Mouse (Mus musculus) heart, embryonic 15.5 days (tissue): ENCODE data around the gene Ror1. TPM values are rescaled to one million over a fixed set of nuclear protein-coding genes. Genes with fewer than 3 reads are reported as not detected.

ENCODE experiments used
- ATAC-seq: fragments of 200-750 bp; cut with Nextera tagmentation; replicated peaks from 2 replicates; pipeline ENCODE4 v1.8.0; 2017; ENCODE audit warnings: low read depth, moderate TSS enrichment; ENCODE audit not compliant: insufficient number of reproducible peaks, insufficient read depth, low FRiP score
- H3K27ac ChIP-seq: fragments of 300-500 bp; sonication (generic); 2 replicates; pipeline ENCODE4 v1.5.1; 2015; ENCODE audit warnings: mild to moderate bottlenecking, inconsistent platforms
- H3K27me3 ChIP-seq: fragments of 300-500 bp; sonication (generic); 2 replicates; pipeline ENCODE4 v1.6.1; 2015; ENCODE audit warnings: inconsistent platforms
- H3K36me3 ChIP-seq: fragments of 300-500 bp; sonication (generic); 2 replicates; pipeline ENCODE4 v1.6.1; 2015; ENCODE audit warnings: mild to moderate bottlenecking, inconsistent platforms
- H3K4me1 ChIP-seq: fragments of 300-500 bp; sonication (generic); replicated peaks from 2 replicates; pipeline ENCODE4 v1.6.1; 2015; ENCODE audit warnings: inconsistent platforms
- H3K4me2 ChIP-seq: fragments of 300-500 bp; sonication (generic); 2 replicates; pipeline ENCODE4 v1.6.1; 2015; ENCODE audit warnings: inconsistent platforms, mild to moderate bottlenecking, moderate library complexity
- H3K4me3 ChIP-seq: fragments of 300-500 bp; sonication (generic); 2 replicates; pipeline ENCODE4 v1.5.1; 2015; ENCODE audit warnings: mild to moderate bottlenecking, inconsistent platforms
- H3K9ac ChIP-seq: fragments of 300-500 bp; sonication (generic); 2 replicates; pipeline ENCODE4 v1.6.1; 2015; ENCODE audit warnings: mild to moderate bottlenecking, inconsistent platforms
- H3K9me3 ChIP-seq: fragments of 300-500 bp; sonication (generic); replicated peaks from 2 replicates; pipeline ENCODE4 v1.6.1; 2016; ENCODE audit warnings: inconsistent platforms
- whole genome bisulfite sequencing: fragments of 180-500 bp; shearing (Covaris S2); methylation state at CpG from one replicate; pipeline ENCODE4 v1.1.7; 2015; ENCODE audit warnings: mixed read lengths; 5-methylcytosine and 5-hydroxymethylcytosine counted together
- polyA plus RNA-seq: library from polyadenylated mRNA; unstranded; fragments of >200 nt; fragmentation: Nextera tagmentation; extraction: Ambion mirVana; gene quantifications from 2 replicates; pipeline ENCODE4 v1.2.1, GENCODE M21; 2015

Ror1 gene
- polyA plus RNA-seq, 1 experiment from 2014 or later, result 12.9 TPM

DNA sequence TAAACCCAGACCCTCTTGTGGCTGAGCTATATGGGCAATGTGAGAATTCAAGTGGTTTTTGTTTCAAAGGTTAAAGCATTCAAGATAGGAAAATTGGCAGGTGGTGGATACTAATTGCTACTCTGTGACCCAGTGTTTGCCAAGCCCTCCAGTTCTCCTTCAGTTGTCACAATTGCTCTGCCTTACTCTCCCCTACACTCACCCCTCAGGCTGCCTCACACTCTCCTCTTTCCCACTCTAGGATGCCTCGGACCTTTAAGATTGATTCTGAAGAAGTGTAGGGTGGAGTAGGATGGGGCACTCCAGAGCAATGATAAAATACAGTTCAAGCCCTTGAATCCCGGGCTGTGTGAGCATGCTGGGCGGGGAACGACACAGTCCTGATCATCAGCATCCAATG is 278.2 kb downstream of the Ror1 start:
- peaks cover 37% of the 10 kb centered on the region for H3K4me1 ChIP-seq
- no peak for ATAC-seq
- H3K4me3 ChIP-seq, result no peak overlapping the region
- H3K4me2 ChIP-seq, result no peak overlapping the region
- no peaks in the 10 kb centered on the region for H3K27me3 ChIP-seq
- H3K9me3 ChIP-seq, result no peaks in the 10 kb centered on the region
- no peak overlapping the region for H3K27ac ChIP-seq
- H3K36me3 ChIP-seq, result no peaks in the 10 kb centered on the region
- no peak overlapping the region for H3K9ac ChIP-seq
- 53% methylated on average over 4 of the region's 4 CpGs for WGBS

GRCm38 (mm10) chr4:100375286-100375685 is 279.7 kb downstream of the Ror1 start:
- no peaks in the 10 kb centered on the region for H3K36me3 ChIP-seq
- H3K27ac ChIP-seq, result no peak overlapping the region
- no peaks in the 10 kb centered on the region for H3K27me3 ChIP-seq
- H3K4me1 ChIP-seq, result peaks cover 40% of the 10 kb centered on the region
- no peaks in the 10 kb centered on the region for H3K9me3 ChIP-seq
- H3K4me2 ChIP-seq, result no peak overlapping the region
- H3K4me3 ChIP-seq, result no peak overlapping the region
- 93% methylated on average over 5 of the region's 5 CpGs for WGBS
- H3K9ac ChIP-seq, result no peak overlapping the region
- ATAC-seq, result no peak

GRCm38 (mm10) chr4:100376163-100376562 is 280.6 kb downstream of the Ror1 start:
- Histone ChIP-seq H3K9ac (no peak overlapping the region), H3K27ac (no peak overlapping the region), H3K9me3 (no peaks in the 10 kb centered on the region), H3K27me3 (no peaks in the 10 kb centered on the region), H3K36me3 (no peaks in the 10 kb centered on the region), H3K4me2 (no peak overlapping the region), H3K4me3 (no peak overlapping the region), H3K4me1 (peaks cover 40% of the 10 kb centered on the region)
- no peak for ATAC-seq
- WGBS, result 58% methylated on average over 6 of the region's 6 CpGs

DNA sequence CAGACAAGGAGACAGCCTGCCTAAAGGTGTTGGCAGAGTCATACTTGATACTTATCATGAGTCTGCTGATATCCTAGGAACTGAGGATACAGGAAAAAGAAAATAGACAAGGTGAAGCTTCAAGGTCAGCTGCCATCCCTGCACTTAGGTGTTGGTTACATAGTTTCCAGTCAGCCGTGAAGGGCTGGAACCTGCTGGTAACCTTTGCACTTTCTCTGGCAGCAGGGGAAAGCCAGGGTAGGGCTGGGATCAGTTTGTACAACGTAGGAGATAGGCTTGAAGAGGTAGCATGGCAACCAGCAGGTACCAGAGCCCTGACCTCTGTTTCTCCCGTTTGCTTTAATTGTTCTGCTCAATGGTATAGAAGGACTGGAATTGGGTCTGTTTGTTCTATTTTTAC is 281.6 kb downstream of the Ror1 start:
- Histone ChIP-seq H3K9ac (no peak overlapping the region), H3K4me2 (no peak overlapping the region), H3K4me1 (peaks cover 43% of the 10 kb centered on the region), H3K4me3 (no peak overlapping the region), H3K27me3 (no peaks in the 10 kb centered on the region), H3K36me3 (no peaks in the 10 kb centered on the region), H3K27ac (0 out of 2 replicates have a peak overlapping the region, but pooled peaks have one; percentile 59), H3K9me3 (no peaks in the 10 kb centered on the region)
- 56% methylated on average over 3 of the region's 3 CpGs for WGBS
- no peak for ATAC-seq

DNA sequence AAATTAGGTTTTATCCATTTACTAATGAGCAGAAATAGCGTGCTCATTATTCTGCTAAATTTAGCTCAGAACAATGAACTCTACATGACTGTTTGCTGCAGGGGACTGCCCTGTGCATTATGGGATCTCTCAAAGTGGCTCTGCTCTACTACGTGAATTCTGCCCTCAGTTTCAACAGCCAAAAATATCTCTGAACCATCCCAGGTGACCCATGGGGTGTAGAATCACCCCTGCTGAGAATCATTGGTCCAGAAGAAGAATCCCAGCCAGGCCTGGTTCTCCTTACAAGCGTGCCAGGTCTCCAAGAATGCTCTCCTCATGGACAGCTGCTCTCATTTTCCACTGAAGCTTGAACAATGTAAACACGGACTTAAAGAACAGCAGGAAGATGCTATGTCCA is 282.4 kb downstream of the Ror1 start:
- Histone ChIP-seq H3K4me1 (peaks cover 46% of the 10 kb centered on the region), H3K4me3 (no peak overlapping the region), H3K4me2 (no peak overlapping the region), H3K36me3 (no peaks in the 10 kb centered on the region), H3K9me3 (no peaks in the 10 kb centered on the region), H3K27me3 (no peaks in the 10 kb centered on the region), H3K9ac (no peak overlapping the region), H3K27ac (peak overlapping the region; percentile 59)
- 63% methylated on average over 4 of the region's 4 CpGs for WGBS
- no peak; the same call in 1 of the 2 replicates for ATAC-seq

DNA sequence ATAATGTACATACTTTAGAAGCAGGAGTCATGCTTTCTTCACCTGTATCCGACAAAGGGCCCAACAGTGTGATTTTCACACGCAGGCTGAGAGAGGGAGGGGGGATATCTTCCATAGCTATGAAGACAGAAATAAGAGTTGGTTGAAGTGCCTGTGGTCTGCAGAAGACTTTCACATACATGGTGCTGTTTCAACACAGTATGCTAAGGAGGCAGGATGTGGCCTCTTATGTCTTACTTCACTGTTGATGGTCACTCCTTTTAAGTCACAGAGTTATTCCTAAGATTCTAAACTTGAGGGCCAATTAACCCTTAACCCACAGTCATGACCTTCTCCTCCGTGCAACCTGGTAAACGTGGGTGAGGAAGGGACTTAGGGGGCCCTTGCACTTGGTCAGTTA is 286.2 kb downstream of the Ror1 start:
- Histone ChIP-seq H3K9ac (no peak overlapping the region), H3K9me3 (no peaks in the 10 kb centered on the region), H3K4me1 (peaks cover 33% of the 10 kb centered on the region), H3K4me2 (no peak overlapping the region), H3K27ac (no peak overlapping the region), H3K36me3 (no peaks in the 10 kb centered on the region), H3K4me3 (no peak overlapping the region), H3K27me3 (no peaks in the 10 kb centered on the region)
- WGBS, result 80% methylated on average over 4 of the region's 4 CpGs
- no peak for ATAC-seq

DNA sequence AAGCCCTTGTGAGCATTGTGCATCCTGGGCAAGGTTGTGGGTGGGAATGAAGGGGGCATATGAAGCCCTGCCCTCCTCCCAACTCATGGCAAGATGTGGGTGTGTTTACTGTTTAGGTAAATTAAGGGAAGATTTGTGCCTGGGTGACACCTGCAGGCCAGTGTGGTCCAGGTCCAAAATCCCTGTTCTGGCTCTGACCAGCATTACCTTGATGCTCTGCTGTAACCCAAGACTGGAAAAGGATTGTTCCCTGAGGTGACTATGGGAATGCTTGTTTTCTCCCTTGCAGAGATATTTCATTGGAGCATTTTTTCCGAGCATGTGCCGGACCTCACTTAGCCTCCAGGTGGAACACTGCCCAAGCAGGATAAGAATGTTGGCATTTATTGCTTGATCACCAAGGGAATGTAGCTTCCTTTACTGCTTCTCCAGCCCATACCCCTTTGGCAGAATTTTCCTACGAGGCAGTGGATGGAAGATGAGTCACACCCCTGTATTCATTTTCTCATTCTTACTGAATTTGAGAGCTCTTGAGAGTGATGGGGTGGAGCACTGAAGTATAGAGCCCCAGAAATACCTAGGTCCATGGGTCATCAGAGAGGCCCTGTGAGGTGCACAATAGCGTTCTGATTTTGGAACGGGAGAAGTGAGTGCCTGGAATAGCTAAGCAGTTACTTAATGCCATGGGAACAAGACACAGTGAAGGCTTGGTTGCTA is 290.8 kb downstream of the Ror1 start:
- H3K27ac ChIP-seq, result no peak overlapping the region
- ATAC-seq, result no peak
- H3K4me1 ChIP-seq, result peaks cover 11% of the 10 kb centered on the region
- H3K9ac ChIP-seq, result no peak overlapping the region
- 41% methylated on average over 5 of the region's 5 CpGs for WGBS
- H3K4me3 ChIP-seq, result no peak overlapping the region
- no peaks in the 10 kb centered on the region for H3K9me3 ChIP-seq
- H3K36me3 ChIP-seq, result no peaks in the 10 kb centered on the region
- no peaks in the 10 kb centered on the region for H3K27me3 ChIP-seq
- no peak overlapping the region for H3K4me2 ChIP-seq

GRCm38 (mm10) chr4:100390436-100390835 is 294.8 kb downstream of the Ror1 start:
- peaks cover 12% of the 10 kb centered on the region for H3K4me1 ChIP-seq
- no peak overlapping the region for H3K4me3 ChIP-seq
- 86% methylated on average over 6 of the region's 6 CpGs for WGBS
- H3K36me3 ChIP-seq, result no peaks in the 10 kb centered on the region
- no peaks in the 10 kb centered on the region for H3K27me3 ChIP-seq
- no peak overlapping the region for H3K27ac ChIP-seq
- ATAC-seq, result no peak
- no peak overlapping the region for H3K9ac ChIP-seq
- no peak overlapping the region for H3K4me2 ChIP-seq
- H3K9me3 ChIP-seq, result no peaks in the 10 kb centered on the region

GRCm38 (mm10) chr4:100391021-100391420 is 295.4 kb downstream of the Ror1 start:
- WGBS, result 75% methylated on average over 6 of the region's 6 CpGs
- Histone ChIP-seq H3K36me3 (no peaks in the 10 kb centered on the region), H3K9me3 (no peaks in the 10 kb centered on the region), H3K9ac (no peak overlapping the region), H3K27me3 (no peaks in the 10 kb centered on the region), H3K27ac (no peak overlapping the region), H3K4me2 (no peak overlapping the region), H3K4me1 (peaks cover 11% of the 10 kb centered on the region), H3K4me3 (no peak overlapping the region)
- ATAC-seq, result no peak

GRCm38 (mm10) chr4:100393374-100394061 is 297.9 kb downstream of the Ror1 start:
- H3K4me1 ChIP-seq, result peaks cover 11% of the 10 kb centered on the region
- no peak for ATAC-seq
- no peak overlapping the region; the same call in 1 of the 2 replicates for H3K27ac ChIP-seq
- H3K9me3 ChIP-seq, result no peaks in the 10 kb centered on the region
- H3K4me2 ChIP-seq, result no peak overlapping the region
- no peak overlapping the region for H3K4me3 ChIP-seq
- H3K27me3 ChIP-seq, result no peaks in the 10 kb centered on the region
- 77% methylated on average over 12 of the region's 12 CpGs for WGBS
- H3K9ac ChIP-seq, result no peak overlapping the region
- no peaks in the 10 kb centered on the region for H3K36me3 ChIP-seq

- Histone ChIP-seq H3K4me1 (peaks cover 11% of the 10 kb centered on the region), H3K4me2 (no peak overlapping the region), H3K36me3 (no peaks in the 10 kb centered on the region), H3K4me3 (no peak overlapping the region), H3K9ac (no peak overlapping the region), H3K27ac (peak overlapping the region; percentile 68), H3K27me3 (no peaks in the 10 kb centered on the region), H3K9me3 (no peaks in the 10 kb centered on the region)
- 60% methylated on average over 4 of the region's 4 CpGs for WGBS
- ATAC-seq, result peak; percentile 50; the same call in 1 of the 2 replicates
These were observed 299.8 kb downstream of the Ror1 start for GRCm38 (mm10) chr4:100395407-100395806.

- Histone ChIP-seq H3K27ac (no peak overlapping the region), H3K36me3 (no peaks in the 10 kb centered on the region), H3K4me1 (peaks cover 29% of the 10 kb centered on the region), H3K4me2 (no peak overlapping the region), H3K27me3 (no peaks in the 10 kb centered on the region), H3K4me3 (no peak overlapping the region), H3K9me3 (no peaks in the 10 kb centered on the region), H3K9ac (no peak overlapping the region)
- ATAC-seq, result no peak
- WGBS, result 52% methylated on average over 3 of the region's 3 CpGs
These were observed 302.5 kb downstream of the Ror1 start for GRCm38 (mm10) chr4:100398079-100398478.
